Mouse (Mus musculus) liver, embryonic 18 days (tissue): ENCODE results near the gene Fhod1. TPM values are rescaled to one million over a fixed set of nuclear protein-coding genes. Genes with fewer than 3 reads are reported as not detected.

Experiments
- polyA plus RNA-seq: library from polyadenylated mRNA; depleted of rRNA; stranded (reverse); fragments of >200 nt; gene quantifications from 2 replicates; pipeline ENCODE4 v1.2.3, GENCODE M21; 2012; rRNA removed

Gene Fhod1
- 4.5 and 5.2 TPM in 2 replicates for polyA plus RNA-seq

DNA sequence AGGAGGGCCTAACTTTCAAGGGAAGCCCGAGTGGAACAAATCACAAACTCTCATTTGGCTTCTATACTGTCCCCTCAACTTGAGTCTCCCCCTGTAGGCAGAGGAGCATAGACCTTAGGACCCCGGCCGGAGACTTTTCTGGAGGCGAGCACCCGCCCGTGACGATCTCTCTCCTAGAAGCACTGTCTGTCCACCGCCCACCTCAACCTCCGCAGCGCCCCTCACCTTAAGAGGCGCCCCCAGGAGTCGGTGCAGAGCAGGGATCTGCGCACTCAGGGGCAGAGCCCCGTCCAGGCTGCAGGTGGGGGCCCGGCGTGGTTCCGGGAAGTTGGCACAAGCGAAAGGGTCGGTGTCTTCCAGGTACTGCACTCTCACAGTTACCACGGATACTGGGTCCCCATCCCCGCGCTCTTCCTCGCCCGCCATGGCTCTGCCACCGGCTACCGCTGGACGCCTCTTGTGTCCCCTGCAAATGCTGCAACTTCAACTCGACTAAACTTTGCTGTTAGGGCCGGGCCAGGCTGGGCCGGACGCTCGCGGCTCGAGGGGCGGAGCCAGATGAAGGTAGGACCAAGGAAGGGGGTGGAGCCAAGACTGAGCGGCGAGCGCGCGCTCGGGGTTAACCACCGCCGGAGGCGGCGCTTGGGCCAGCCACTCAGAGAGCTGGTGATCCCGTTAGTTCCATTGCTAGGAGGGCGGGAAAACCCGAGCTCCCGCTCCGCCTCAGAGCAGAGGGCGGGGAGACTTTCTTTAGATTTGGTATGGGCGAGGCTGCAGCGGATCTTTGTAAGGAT lies at the start of gene Fhod1:
Gene Fhod1, minus strand, starts transcription at position 526 of the 794 bp plus-strand sequence.

DNA sequence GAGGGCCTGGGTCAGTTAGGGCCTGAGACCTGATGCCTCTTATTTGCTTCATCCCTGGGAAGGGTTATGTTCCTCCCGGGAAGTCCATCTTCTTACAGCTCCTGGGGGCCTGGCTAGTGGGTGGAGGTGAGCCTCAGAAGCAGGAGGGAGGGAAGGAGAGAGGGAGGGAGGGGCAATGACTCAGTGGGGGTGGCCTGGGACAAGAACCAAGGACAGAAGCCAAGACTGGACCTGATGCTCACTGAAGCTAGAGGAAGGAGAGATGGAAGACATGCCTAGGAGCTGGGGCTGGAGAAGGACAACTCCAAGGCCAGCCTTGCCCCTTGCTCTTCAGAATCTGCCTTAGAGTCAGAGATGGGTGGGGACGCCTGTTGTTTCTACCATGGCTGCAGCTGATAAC lies 25.3 kb upstream of the Fhod1 start, which contains the start of gene Plekhg4:
Gene Plekhg4, plus strand, starts transcription at position 243 of the 400 bp plus-strand sequence.

DNA sequence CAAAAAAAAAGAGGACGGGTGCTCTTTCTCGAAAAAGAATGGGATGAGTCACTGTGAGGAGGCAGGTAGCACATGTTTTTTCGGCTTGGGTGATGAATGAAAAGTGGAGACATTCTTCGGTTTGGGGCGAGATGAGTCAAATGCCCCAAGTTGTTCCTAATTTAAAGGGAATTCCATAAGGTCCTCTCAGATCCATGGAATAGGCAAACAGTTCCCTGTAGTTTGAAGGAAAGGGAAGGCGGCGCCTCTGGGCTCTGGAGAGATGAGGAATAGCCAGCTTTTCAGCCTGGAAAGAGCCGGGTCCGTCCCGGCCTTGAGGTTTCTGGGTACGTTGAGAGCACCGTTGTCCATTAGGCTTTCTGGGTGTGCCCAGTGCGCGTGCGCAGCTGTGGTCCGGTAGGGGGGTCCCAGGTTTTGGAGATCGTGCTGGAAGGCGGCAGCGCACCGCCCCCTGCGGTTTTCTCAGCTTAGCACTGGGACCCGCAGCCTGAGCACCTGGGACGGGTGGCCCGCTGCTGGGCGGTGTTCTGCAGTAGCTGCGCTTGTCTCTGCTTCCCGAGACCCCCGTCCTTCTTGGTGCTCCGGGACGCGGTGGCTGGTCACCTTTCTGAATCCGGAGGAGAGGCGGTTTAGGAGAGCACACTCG lies 820 bp upstream of the Fhod1 start, which contains the start of gene Slc9a5:
Gene Slc9a5, plus strand, starts transcription at position 394 of the 646 bp plus-strand sequence.

DNA sequence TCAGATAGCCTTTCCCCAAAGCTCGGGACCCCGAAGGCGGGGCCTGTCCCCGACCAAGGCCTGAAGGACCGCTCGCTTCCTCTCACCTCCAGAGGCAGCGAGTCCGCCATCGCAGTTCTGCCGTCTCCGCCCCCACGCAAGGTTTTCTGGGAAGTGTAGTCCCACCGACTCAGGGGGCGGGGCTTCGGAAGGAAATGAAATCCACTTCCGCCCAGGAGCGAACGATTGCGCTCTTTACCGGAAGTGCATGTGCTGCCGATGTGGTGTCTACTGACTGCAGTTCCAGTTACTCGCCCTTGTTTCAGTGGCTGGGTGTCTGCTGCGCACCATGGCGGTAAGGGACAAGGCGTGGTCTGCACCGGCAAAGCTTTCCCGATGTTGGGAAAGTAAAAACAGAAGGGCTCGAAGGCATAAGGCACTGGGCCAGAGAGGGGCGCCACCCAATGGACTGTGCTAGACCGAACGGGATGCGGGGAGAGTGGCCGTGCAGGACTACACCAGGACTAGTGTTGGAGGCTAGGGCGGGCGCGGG lies 21.5 kb downstream of the Fhod1 start, which contains the start of the genes Lrrc29 and Tmem208:
Gene Lrrc29, minus strand, starts transcription at position 138 of the 532 bp plus-strand sequence.
Gene Tmem208, plus strand, starts transcription at position 214 of the 532 bp plus-strand sequence.

DNA sequence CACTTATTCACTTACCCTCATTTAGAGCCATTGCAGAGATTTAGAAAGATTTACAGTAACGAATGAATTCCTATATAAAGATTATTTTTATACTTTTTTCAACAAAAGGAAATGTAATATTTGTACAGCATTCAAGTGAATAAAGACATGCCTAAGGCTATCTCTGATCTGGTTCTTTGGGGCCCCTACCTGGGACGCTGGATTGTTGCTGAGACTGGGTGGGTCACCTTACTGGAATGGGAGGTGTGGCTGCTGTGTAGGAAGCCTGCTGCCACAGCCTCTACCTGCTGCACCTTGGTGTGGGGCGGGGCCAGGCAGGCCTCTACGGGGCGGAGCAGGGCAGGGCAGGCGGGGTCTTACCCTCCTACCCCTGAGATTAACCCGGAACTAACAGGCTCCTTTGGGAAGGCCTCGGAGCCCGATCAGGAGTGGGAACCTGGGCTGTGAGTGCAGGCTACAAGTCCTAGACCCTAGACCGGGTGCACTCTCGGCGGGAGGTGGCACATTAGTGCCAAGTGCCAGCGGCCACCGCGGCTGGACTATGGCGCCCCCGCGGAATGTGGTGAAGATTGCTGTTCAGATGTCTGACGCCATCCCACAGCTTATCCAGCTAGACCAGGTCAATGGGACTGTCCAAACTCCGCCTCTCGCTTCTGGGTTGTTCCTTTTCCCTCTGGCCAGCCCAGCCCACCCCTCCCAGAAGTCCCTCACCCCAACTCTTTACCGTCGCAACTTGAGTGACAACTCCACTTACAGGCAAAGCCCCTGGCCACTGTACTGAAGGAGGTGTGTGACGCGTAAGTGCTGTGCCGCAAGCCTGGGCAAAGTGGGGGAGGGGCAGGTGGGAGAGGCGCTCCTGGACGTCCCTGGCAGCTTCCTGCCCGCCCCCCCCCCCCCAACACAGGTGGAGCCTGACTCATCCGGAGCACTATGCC lies 42.3 kb downstream of the Fhod1 start, which contains the start of gene Elmo3:
Gene Elmo3, plus strand, starts transcription at position 391 of the 935 bp plus-strand sequence.

DNA sequence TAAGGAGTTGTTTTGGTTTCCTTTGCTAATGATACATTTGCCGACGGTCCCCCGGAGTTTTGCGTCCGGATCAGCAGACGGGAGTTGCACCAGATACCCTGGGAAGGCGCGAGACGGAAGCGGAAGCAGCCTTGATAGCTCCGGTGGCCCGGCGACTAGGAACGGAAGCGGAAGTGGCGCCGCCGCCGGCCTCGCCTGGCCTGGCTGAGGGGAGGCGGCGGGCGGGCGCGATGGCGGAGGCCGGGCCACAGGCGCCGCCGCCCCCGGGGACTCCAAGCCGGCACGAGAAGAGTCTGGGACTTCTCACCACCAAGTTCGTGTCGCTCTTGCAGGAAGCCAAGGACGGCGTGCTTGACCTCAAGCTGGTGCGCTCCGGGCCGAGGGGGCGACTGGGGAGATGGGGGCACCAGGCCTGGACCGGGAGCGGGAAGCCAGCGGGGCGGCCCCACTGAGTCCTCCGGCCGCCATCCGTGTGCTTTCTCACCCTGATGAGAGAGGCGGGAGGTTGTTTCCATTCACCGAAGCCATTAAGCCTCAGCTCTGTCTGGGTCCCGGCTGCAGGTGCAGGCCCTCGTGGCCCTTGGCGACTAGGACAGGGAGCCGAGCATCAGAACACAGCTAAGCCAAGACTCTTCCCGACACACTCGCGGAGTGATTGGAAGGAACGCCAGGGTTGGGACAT lies 50.1 kb downstream of the Fhod1 start, which contains the start of gene E2f4:
Gene E2f4, plus strand, starts transcription at position 153 of the 682 bp plus-strand sequence.

DNA sequence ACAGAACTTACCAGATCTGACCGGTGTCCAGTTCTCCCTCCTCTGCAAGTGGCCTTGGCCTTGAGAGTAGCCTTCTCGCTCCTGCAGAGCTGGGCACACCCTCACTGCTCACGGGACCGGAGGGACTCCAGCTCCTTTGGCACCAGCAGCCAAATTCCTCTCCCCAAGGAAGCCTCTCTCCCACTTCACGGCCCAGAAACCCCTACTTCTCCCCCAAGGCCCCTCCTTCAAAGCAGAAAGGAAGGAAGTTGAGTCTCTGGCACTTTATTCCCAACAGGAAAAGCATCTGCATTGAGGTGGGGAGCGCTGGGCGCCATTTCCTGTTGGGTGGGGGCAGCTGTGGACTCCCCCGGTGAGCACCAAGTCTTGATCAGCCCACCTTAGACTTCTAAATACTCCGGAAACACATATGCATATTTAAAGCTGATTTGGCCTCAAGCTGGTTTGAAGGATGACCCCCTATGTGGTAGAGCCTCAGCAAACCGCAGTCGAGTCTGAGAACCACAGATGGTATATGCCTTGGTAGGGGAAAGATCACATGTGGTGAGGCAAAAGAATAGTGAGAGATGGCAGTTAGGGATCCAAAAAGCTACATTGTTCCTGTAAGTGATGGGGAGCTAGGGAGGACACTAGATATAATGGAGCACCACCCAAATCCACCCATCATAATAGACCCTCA lies 51.7 kb downstream of the Fhod1 start, which contains the start of gene Exoc3l:
Gene Exoc3l, minus strand, starts transcription at position 207 of the 679 bp plus-strand sequence.

DNA sequence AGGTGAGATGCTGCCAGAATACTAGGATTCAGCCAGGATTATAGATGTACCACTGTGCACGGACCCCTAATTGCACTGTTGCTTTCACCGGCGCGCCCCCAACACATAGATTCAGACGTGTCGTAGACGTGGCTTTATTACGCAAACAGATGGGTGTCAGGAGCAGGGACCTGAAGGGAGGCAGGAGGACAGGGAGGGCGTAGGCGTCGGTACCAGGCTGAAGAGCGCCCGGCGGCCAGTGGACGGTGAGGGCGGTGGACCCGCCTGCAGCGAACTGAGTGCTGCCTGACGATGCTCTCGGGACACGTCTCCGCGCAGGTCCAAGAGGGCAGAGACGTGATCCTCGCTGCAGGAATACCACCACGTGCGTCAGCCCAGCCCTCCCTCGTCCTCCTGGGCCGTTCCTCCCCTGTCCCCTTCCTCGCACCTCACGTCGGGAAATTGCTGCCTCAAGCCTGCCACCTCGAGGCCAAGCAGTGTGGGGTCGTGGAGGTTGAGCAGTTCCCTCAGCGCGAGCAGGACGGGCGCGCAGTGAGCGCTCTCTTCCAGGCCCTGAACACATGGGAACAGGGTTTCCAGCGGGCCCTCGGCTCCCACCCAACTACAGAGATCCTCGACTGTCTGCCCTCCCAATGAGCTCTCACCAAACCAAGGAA lies 57.8 kb downstream of the Fhod1 start, which contains the start of gene 4931428F04Rik:
Gene 4931428F04Rik, minus strand, starts transcription at position 60 of the 656 bp plus-strand sequence.

Other genes with a start within 250 kb of the Fhod1 start
- gene Ces4a, start 216.2 kb downstream of the Fhod1 start, polyA plus RNA-seq, result 0.14 and 0.16 TPM in 2 replicates
- gene Cbfb, start 177.3 kb downstream of the Fhod1 start, polyA plus RNA-seq, result 7.7 and 8.9 TPM in 2 replicates
- gene D230025D16Rik, start 122.8 kb downstream of the Fhod1 start, polyA plus RNA-seq, result 24.2 and 26.1 TPM in 2 replicates
- gene B3gnt9, start 92.8 kb downstream of the Fhod1 start, polyA plus RNA-seq, result 2.0 TPM in 2 replicates
- gene Tradd, start 83.3 kb downstream of the Fhod1 start, polyA plus RNA-seq, result 7.9 and 8.0 TPM in 2 replicates
- gene Fbxl8, start 83.3 kb downstream of the Fhod1 start, polyA plus RNA-seq, result 1.6 and 1.8 TPM in 2 replicates
- 0.08 and 0.17 TPM in 2 replicates for gene Hsf4, start 78.2 kb downstream of the Fhod1 start, polyA plus RNA-seq
- gene Nol3, start 71.8 kb downstream of the Fhod1 start, polyA plus RNA-seq, result 0.02 TPM in 2 replicates
- 1.1 and 1.5 TPM in 2 replicates for gene 4931428F04Rik, start 58.1 kb downstream of the Fhod1 start, polyA plus RNA-seq
- gene Exoc3l, start 51.9 kb downstream of the Fhod1 start, polyA plus RNA-seq, result 7.6 and 9.2 TPM in 2 replicates
- gene E2f4, start 50.3 kb downstream of the Fhod1 start, polyA plus RNA-seq, result 121 and 133 TPM in 2 replicates
- gene Elmo3, start 42.4 kb downstream of the Fhod1 start, polyA plus RNA-seq, result 10.1 and 10.5 TPM in 2 replicates
- 6.1 and 8.6 TPM in 2 replicates for gene Lrrc29, start 21.7 kb downstream of the Fhod1 start, polyA plus RNA-seq
- gene Tmem208, start 21.6 kb downstream of the Fhod1 start, polyA plus RNA-seq, result 55.7 and 58.3 TPM in 2 replicates
- 0.91 and 1.0 TPM in 2 replicates for gene Slc9a5, start 890 bp upstream of the Fhod1 start, polyA plus RNA-seq
- gene Plekhg4, start 25.3 kb upstream of the Fhod1 start, polyA plus RNA-seq, result 0.07 and 0.12 TPM in 2 replicates
- gene Kctd19, start 65.5 kb upstream of the Fhod1 start, polyA plus RNA-seq, result 0.01 TPM in 2 replicates
- gene Lrrc36, start 65.6 kb upstream of the Fhod1 start, polyA plus RNA-seq, result 0.07 and 0.08 TPM in 2 replicates
- 1.7 and 2.6 TPM in 2 replicates for gene Tppp3, start 123.6 kb upstream of the Fhod1 start, polyA plus RNA-seq
- gene Zdhhc1, start 148.9 kb upstream of the Fhod1 start, polyA plus RNA-seq, result 3.3 and 3.8 TPM in 2 replicates
- 0.28 and 0.29 TPM in 2 replicates for gene Hsd11b2, start 170.8 kb upstream of the Fhod1 start, polyA plus RNA-seq
- gene Atp6v0d1, start 218.1 kb upstream of the Fhod1 start, polyA plus RNA-seq, result 46.7 and 48.1 TPM in 2 replicates